Mouse (Mus musculus) stomach, embryonic 15.5 days (tissue): ENCODE measurements at regions not wholly inside any gene's neighbourhood (a gene's known extent, or its start where the extent isn't known, plus 50 kb on each side); places are given as distances from the start of the nearest gene placed in this dataset.

Experiments used
- ATAC-seq: fragments of 200-750 bp; cut with Nextera tagmentation; 2 replicates; pipeline ENCODE4 v1.8.0; 2017; ENCODE audit warnings: low read depth, moderate number of reproducible peaks, moderate TSS enrichment; ENCODE audit not compliant: insufficient read depth, low FRiP score
- H3K27ac ChIP-seq: fragments of 300-500 bp; sonication (generic); 2 replicates; pipeline ENCODE4 v1.5.1; 2015; ENCODE audit warnings: mild to moderate bottlenecking, inconsistent platforms
- H3K27me3 ChIP-seq: fragments of 300-500 bp; sonication (generic); replicated peaks from 2 replicates; pipeline ENCODE4 v1.6.1; 2015; ENCODE audit warnings: inconsistent platforms
- H3K36me3 ChIP-seq: fragments of 300-500 bp; sonication (generic); 2 replicates; pipeline ENCODE4 v1.6.1; 2015; ENCODE audit warnings: inconsistent platforms
- H3K4me1 ChIP-seq: fragments of 300-500 bp; sonication (generic); 2 replicates; pipeline ENCODE4 v1.6.1; 2015; ENCODE audit warnings: inconsistent platforms
- H3K4me2 ChIP-seq: fragments of 300-500 bp; sonication (generic); 2 replicates; pipeline ENCODE4 v1.6.1; 2015; ENCODE audit warnings: mild to moderate bottlenecking, inconsistent platforms
- H3K4me3 ChIP-seq: fragments of 300-500 bp; sonication (generic); replicated peaks from 2 replicates; pipeline ENCODE4 v1.5.1; 2015; ENCODE audit warnings: inconsistent platforms
- H3K9ac ChIP-seq: fragments of 300-500 bp; sonication (generic); 2 replicates; pipeline ENCODE4 v1.6.1; 2015; ENCODE audit warnings: inconsistent platforms
- H3K9me3 ChIP-seq: fragments of 300-500 bp; sonication (generic); 2 replicates; pipeline ENCODE4 v1.6.1; 2016; ENCODE audit warnings: inconsistent platforms
- WGBS: fragments of 180-500 bp; shearing (Covaris S2); methylation state at CpG from one replicate; pipeline ENCODE4 v1.1.7; 2015; 5-methylcytosine and 5-hydroxymethylcytosine counted together

DNA sequence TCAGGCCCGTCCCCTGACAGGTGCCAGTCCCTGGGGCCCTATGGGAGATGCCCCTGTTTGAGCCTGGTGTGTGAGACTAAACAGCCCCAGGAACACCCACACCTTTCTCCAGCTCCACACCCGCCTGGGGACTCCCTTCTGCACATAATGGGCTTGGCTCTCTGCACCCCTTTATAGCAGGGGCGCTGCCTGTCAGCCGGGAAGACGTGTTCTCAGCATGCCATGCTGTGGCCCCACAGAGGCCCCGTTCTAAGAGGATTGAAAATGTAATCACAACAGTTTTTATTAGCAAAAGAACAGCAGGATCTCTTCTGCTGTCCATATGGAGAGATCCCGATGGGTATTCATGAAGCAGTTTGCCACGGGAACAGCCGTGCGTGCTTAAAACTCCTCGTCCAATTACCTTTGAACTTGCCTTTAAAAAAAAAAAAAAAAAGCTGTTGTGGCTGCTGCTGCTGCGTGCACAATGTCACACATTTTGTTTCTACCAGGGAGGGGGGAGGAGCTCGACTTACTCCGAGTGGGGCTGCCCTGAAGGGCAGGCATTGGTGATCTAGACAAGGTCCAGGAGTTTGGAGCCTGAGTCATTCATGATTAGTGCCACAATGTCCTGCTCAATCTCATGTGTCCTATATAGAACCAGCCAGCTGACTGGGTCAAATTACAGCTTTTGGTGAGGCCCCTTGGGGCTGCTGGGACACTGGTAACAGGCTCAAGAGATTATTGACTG lies 119.7 kb downstream of the Rps24 start:
- Histone ChIP-seq H3K27ac (no peak overlapping the region), H3K27me3 (no peaks in the 10 kb centered on the region), H3K9me3 (no peaks in the 10 kb centered on the region), H3K4me2 (no peak overlapping the region), H3K4me1 (0 out of 2 replicates have a peak, but pooled peaks cover 3% of the 10 kb centered on the region), H3K4me3 (no peak overlapping the region), H3K9ac (no peak overlapping the region), H3K36me3 (no peaks in the 10 kb centered on the region)
- no peak for ATAC-seq
- WGBS, result 39% methylated on average over 14 of the region's 14 CpGs

DNA sequence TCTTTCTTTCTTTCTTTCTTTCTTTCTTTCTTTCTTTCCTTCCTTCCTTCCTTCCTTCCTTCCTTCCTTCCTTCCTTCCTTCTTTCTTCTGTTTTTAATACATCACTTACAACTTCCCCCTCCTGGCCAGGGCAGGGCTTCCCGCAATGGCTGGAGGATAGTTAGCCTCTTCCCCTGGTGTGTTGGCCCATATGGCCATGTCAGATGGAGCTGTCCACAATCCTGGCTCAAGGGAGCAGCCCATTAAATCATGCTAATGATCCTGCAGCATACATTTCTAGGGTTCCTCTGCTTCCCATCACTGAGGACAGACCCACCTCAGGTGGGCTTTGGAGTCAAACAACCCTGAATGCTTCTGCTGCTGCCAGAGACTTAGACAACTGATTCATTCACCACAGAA lies 121.4 kb downstream of the Rps24 start:
- no peak for ATAC-seq
- Histone ChIP-seq H3K27me3 (no peaks in the 10 kb centered on the region), H3K9me3 (no peaks in the 10 kb centered on the region), H3K27ac (no peak overlapping the region), H3K4me1 (0 out of 2 replicates have a peak, but pooled peaks cover 3% of the 10 kb centered on the region), H3K4me2 (no peak overlapping the region), H3K36me3 (no peaks in the 10 kb centered on the region), H3K4me3 (no peak overlapping the region), H3K9ac (no peak overlapping the region)
- WGBS, result 80% methylated on average over 1 of the region's 1 CpGs

- Histone ChIP-seq H3K9me3 (no peaks in the 10 kb centered on the region), H3K27ac (no peak overlapping the region; the same call in 1 of the 2 replicates), H3K9ac (no peak overlapping the region), H3K4me3 (no peak overlapping the region), H3K36me3 (no peaks in the 10 kb centered on the region), H3K27me3 (no peaks in the 10 kb centered on the region), H3K4me2 (no peak overlapping the region), H3K4me1 (no peaks in the 10 kb centered on the region)
- ATAC-seq, result no peak
- WGBS, result 47% methylated on average over 4 of the region's 4 CpGs
Observed at GRCm38 (mm10) chr14:24612254-24612995, 125.5 kb downstream of the Rps24 start.

- ATAC-seq, result no peak
Observed at GRCm38 (mm10) chr14:24615776-24616175, 128.9 kb downstream of the Rps24 start.

GRCm38 (mm10) chr14:24616306-24617125 lies 129.6 kb downstream of the Rps24 start:
- 61% methylated on average over 10 of the region's 10 CpGs for WGBS
- H3K4me1 ChIP-seq, result no peaks in the 10 kb centered on the region
- no peaks in the 10 kb centered on the region for H3K27me3 ChIP-seq
- no peak overlapping the region for H3K4me3 ChIP-seq
- no peaks in the 10 kb centered on the region for H3K36me3 ChIP-seq
- no peak overlapping the region for H3K4me2 ChIP-seq
- ATAC-seq, result no peak
- no peak overlapping the region for H3K9ac ChIP-seq
- H3K9me3 ChIP-seq, result no peaks in the 10 kb centered on the region
- H3K27ac ChIP-seq, result no peak overlapping the region

More at GRCm38 (mm10) chr14:24615776-24616175, 128.9 kb downstream of the Rps24 start:
- H3K4me2 ChIP-seq, result no peak overlapping the region
- H3K36me3 ChIP-seq, result no peaks in the 10 kb centered on the region
- no peaks in the 10 kb centered on the region for H3K27me3 ChIP-seq
- no peak overlapping the region for H3K27ac ChIP-seq
- H3K4me3 ChIP-seq, result no peak overlapping the region
- 82% methylated on average over 3 of the region's 3 CpGs for WGBS
- H3K9me3 ChIP-seq, result no peaks in the 10 kb centered on the region
- no peak overlapping the region for H3K9ac ChIP-seq
- no peaks in the 10 kb centered on the region for H3K4me1 ChIP-seq

GRCm38 (mm10) chr14:24617126-24617375 lies 130.1 kb downstream of the Rps24 start:
- no peak overlapping the region for H3K27ac ChIP-seq
- no peak overlapping the region for H3K4me3 ChIP-seq
- no peak overlapping the region for H3K9ac ChIP-seq
- H3K27me3 ChIP-seq, result no peaks in the 10 kb centered on the region
- H3K9me3 ChIP-seq, result no peaks in the 10 kb centered on the region
- H3K4me1 ChIP-seq, result no peaks in the 10 kb centered on the region
- no peak overlapping the region for H3K4me2 ChIP-seq
- WGBS, result 51% methylated on average over 3 of the region's 3 CpGs
- no peak for ATAC-seq
- no peaks in the 10 kb centered on the region for H3K36me3 ChIP-seq

DNA sequence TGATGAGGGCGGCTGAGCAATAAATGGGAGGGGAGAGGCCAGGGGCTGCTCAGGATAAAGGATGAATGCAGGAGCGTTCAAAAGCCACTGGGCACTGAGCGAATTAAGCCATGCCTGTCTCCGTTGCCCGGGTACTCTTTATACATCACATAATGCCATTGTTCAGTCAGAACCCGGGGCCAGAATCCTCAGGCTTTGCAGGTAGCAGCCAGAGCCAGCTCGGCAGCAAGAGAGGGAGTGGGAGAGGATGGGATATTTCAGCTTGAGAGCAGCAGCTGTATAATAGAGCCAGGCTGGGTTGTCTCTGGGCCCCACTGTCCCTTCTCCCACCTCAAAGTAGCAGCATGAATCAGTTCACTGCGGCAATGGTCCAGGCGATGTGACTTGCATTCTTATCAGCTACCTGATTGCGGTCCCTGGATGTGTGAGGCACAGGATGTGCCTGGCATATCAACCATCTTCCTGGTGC lies 130.5 kb downstream of the Rps24 start:
- Histone ChIP-seq H3K27me3 (no peaks in the 10 kb centered on the region), H3K4me3 (no peak overlapping the region), H3K4me2 (no peak overlapping the region), H3K9me3 (no peaks in the 10 kb centered on the region), H3K9ac (no peak overlapping the region), H3K4me1 (no peaks in the 10 kb centered on the region), H3K27ac (no peak overlapping the region), H3K36me3 (no peaks in the 10 kb centered on the region)
- no peak for ATAC-seq
- whole genome bisulfite sequencing, result 75% methylated on average over 10 of the region's 10 CpGs

DNA sequence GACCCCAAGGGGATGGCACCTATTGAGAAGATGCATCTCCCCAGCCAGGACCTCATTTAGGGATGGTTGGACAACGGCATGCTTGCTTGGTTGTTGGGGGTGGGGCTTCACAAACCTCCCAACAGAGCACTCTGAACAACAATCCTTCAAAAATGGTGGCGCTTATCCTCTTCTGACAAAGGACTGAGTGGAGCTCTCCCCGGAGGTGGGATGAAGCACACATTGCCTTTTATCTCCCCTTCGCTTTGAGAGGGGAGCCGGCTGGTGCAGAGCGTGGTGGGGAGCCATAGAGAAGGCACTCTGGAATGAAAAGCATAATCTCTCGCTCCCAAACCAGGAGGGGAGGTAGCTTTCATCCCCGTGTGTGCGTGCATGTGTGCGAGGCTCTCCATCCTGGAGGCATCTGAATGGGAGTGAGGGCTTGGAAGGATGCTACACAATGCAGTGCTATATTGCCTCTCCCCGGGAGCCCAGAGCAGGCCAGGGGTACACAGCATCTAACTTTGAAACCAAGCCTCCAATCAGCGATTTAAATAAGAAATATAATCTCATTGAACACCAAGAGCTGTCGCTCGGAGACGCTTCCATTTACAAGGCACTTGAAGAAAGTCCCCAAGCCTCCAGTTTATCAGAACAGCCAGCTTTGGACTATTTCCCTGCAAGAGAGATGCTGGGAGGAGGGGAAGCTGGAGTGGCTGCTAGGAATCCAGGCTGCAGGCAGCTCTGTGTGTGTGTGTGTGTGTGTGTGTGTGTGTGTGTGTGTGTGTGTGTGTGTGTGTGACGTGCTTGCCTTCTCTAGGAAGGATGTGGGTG lies 131.5 kb downstream of the Rps24 start:
- Histone ChIP-seq H3K27ac (no peak overlapping the region), H3K36me3 (no peaks in the 10 kb centered on the region), H3K9ac (no peak overlapping the region), H3K4me3 (no peak overlapping the region), H3K4me2 (no peak overlapping the region), H3K9me3 (no peaks in the 10 kb centered on the region), H3K27me3 (no peaks in the 10 kb centered on the region), H3K4me1 (no peaks in the 10 kb centered on the region)
- 51% methylated on average over 16 of the region's 16 CpGs for WGBS
- no peak for ATAC-seq

DNA sequence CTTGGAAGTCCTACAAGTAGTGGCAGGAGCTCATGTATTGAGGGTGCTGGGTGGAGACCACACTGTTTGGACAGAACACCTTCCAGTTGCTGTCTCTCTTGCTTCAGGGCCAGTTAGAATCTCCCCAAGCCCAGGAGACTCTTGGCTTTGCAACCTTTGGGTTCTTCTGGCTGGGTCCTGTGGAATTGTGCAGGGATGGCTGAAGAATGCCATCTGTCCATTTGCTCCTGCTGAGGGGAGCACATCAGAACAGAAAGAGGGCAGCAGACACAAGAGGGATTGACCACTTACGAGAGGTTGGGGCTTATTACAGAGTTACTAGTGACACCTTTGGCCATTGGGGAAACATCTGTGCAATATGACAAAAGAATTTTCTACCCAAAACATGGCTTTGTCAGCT lies 145.1 kb downstream of the Rps24 start:
- 93% methylated on average over 1 of the region's 1 CpGs for WGBS
- H3K9ac ChIP-seq, result no peak overlapping the region
- no peak overlapping the region for H3K4me2 ChIP-seq
- H3K27me3 ChIP-seq, result no peaks in the 10 kb centered on the region
- H3K4me1 ChIP-seq, result no peaks in the 10 kb centered on the region
- no peak overlapping the region for H3K4me3 ChIP-seq
- ATAC-seq, result no peak
- no peaks in the 10 kb centered on the region for H3K36me3 ChIP-seq
- H3K9me3 ChIP-seq, result no peaks in the 10 kb centered on the region
- H3K27ac ChIP-seq, result no peak overlapping the region

- Histone ChIP-seq H3K9ac (no peak overlapping the region), H3K36me3 (no peaks in the 10 kb centered on the region), H3K9me3 (no peaks in the 10 kb centered on the region), H3K27ac (no peak overlapping the region), H3K4me1 (no peaks in the 10 kb centered on the region), H3K27me3 (no peaks in the 10 kb centered on the region), H3K4me2 (no peak overlapping the region), H3K4me3 (no peak overlapping the region)
- 65% methylated on average over 5 of the region's 5 CpGs for WGBS
- no peak for ATAC-seq
Observed at GRCm38 (mm10) chr14:24641853-24642252, 154.9 kb downstream of the Rps24 start.

GRCm38 (mm10) chr14:24644117-24644808 lies 157.3 kb downstream of the Rps24 start:
- Histone ChIP-seq H3K36me3 (no peaks in the 10 kb centered on the region), H3K27ac (no peak overlapping the region), H3K4me2 (no peak overlapping the region), H3K4me1 (no peaks in the 10 kb centered on the region), H3K9me3 (no peaks in the 10 kb centered on the region), H3K27me3 (no peaks in the 10 kb centered on the region), H3K9ac (no peak overlapping the region), H3K4me3 (no peak overlapping the region)
- WGBS, result 42% methylated on average over 6 of the region's 6 CpGs
- ATAC-seq, result no peak
